Mouse (Mus musculus): Measurements from ENCODE around the gene Odc1. TPM values are rescaled to one million over a fixed set of nuclear protein-coding genes. Genes with fewer than 3 reads are reported as not detected.

The Odc1 gene
- polyA plus RNA-seq, 1 experiment, result not detected

GRCm38 (mm10) chr12:17591249-17591648 lies 46.7 kb downstream of the Odc1 start:
- WGBS, result 93% methylated on average over 4 of the region's 4 CpGs
- no peak for TF ChIP-seq POLR2A (IDR thresholded peaks at IDR 0.05; ENCODE audit: insufficient read depth, low read depth, low read length)
- TF ChIP-seq CTCF (IDR thresholded peaks at IDR 0.05; ENCODE audit: insufficient read depth, low read depth, low read length), result no peak
- Histone ChIP-seq H3K4me3 (ENCODE audit: insufficient read depth, low read depth, low read length) (no peak overlapping the region), H3K4me1 (ENCODE audit: control insufficient read depth, insufficient read depth, low read length) (no peaks in the 10 kb centered on the region), H3K27ac (ENCODE audit: insufficient read depth, low read depth, low read length) (no peak overlapping the region)

- H3K4me3 ChIP-seq (ENCODE audit: insufficient read depth, low read depth, low read length), result no peak overlapping the region
- TF ChIP-seq POLR2A (IDR thresholded peaks at IDR 0.05; ENCODE audit: insufficient read depth, low read depth, low read length), result no peak
- TF ChIP-seq CTCF (IDR thresholded peaks at IDR 0.05; ENCODE audit: insufficient read depth, low read depth, low read length), result no peak
- no peaks in the 10 kb centered on the region for H3K4me1 ChIP-seq (ENCODE audit: control insufficient read depth, insufficient read depth, low read length)
- 85% methylated on average over 2 of the region's 2 CpGs for WGBS
- no peak overlapping the region for H3K27ac ChIP-seq (ENCODE audit: insufficient read depth, low read depth, low read length)
Measured at GRCm38 (mm10) chr12:17593956-17594355, 49.4 kb downstream of the Odc1 start.

GRCm38 (mm10) chr12:17594701-17595100 lies 50.1 kb downstream of the Odc1 start:
- TF ChIP-seq CTCF (IDR thresholded peaks at IDR 0.05; ENCODE audit: insufficient read depth, low read depth, low read length) (no peak), POLR2A (IDR thresholded peaks at IDR 0.05; ENCODE audit: insufficient read depth, low read depth, low read length) (no peak)
- no peak overlapping the region for H3K27ac ChIP-seq (ENCODE audit: insufficient read depth, low read depth, low read length)
- 88% methylated on average over 4 of the region's 4 CpGs for WGBS
- H3K4me3 ChIP-seq (ENCODE audit: insufficient read depth, low read depth, low read length), result no peak overlapping the region
- H3K4me1 ChIP-seq (ENCODE audit: control insufficient read depth, insufficient read depth, low read length), result no peaks in the 10 kb centered on the region

- no peak for TF ChIP-seq POLR2A (IDR thresholded peaks at IDR 0.05; ENCODE audit: insufficient read depth, low read depth, low read length)
- no peak for TF ChIP-seq CTCF (IDR thresholded peaks at IDR 0.05; ENCODE audit: insufficient read depth, low read depth, low read length)
- Histone ChIP-seq H3K27ac (ENCODE audit: insufficient read depth, low read depth, low read length) (no peak overlapping the region), H3K4me3 (ENCODE audit: insufficient read depth, low read depth, low read length) (no peak overlapping the region), H3K4me1 (ENCODE audit: control insufficient read depth, insufficient read depth, low read length) (no peaks in the 10 kb centered on the region)
- WGBS, result 100% methylated on average over 1 of the region's 1 CpGs
Measured at GRCm38 (mm10) chr12:17595166-17595565, 50.6 kb downstream of the Odc1 start.

Other genes starting within 250 kb of the Odc1 start
- not detected in 2 replicates for gene Atp6v1c2, start 215.4 kb upstream of the Odc1 start, polyA plus RNA-seq (2012; ENCODE audit: insufficient read depth, insufficient read length, low replicate concordance, missing spikeins)
- gene Nol10, start 196.3 kb upstream of the Odc1 start, polyA plus RNA-seq (2012; ENCODE audit: insufficient read depth, insufficient read length, low replicate concordance, missing spikeins), result not detected in 2 replicates
- gene Hpcal1, start 146.1 kb downstream of the Odc1 start, polyA plus RNA-seq (2012; ENCODE audit: insufficient read depth, insufficient read length, low replicate concordance, missing spikeins), result not detected in 2 replicates

All from olfactory bulb, adult 2 months (tissue).